Mouse (Mus musculus) liver, embryonic 16.5 days (tissue): ENCODE data around the gene Gm21970. TPM values are rescaled to one million over a fixed set of nuclear protein-coding genes. Genes with fewer than 3 reads are reported as not detected.

Source experiments
- ATAC-seq: fragments of 200-750 bp; cut with Nextera tagmentation; 2 replicates; pipeline ENCODE4 v1.8.0; 2017; ENCODE audit warnings: low read depth, mild to moderate bottlenecking, moderate number of reproducible peaks, moderate library complexity
- H3K27ac ChIP-seq: fragments of 300-500 bp; sonication (generic); 2 replicates; pipeline ENCODE4 v1.5.1; 2014; ENCODE audit warnings: mild to moderate bottlenecking, low read length
- H3K27me3 ChIP-seq: fragments of 300-500 bp; sonication (generic); 2 replicates; pipeline ENCODE4 v1.6.1; 2014; ENCODE audit warnings: low read depth, low read length, mixed read lengths; ENCODE audit not compliant: control insufficient read depth, insufficient read depth
- H3K36me3 ChIP-seq: fragments of 300-500 bp; sonication (generic); 2 replicates; pipeline ENCODE4 v1.6.1; 2014; ENCODE audit warnings: mild to moderate bottlenecking; ENCODE audit not compliant: control insufficient read depth, insufficient read depth
- H3K4me1 ChIP-seq: fragments of 300-500 bp; sonication (generic); 2 replicates; pipeline ENCODE4 v1.6.1; 2014; ENCODE audit warnings: low read depth, low read length, mixed read lengths; ENCODE audit not compliant: control insufficient read depth
- H3K4me2 ChIP-seq: fragments of 300-500 bp; sonication (generic); 2 replicates; pipeline ENCODE4 v1.6.1; 2014; ENCODE audit warnings: low read depth, low read length, mixed read lengths
- H3K4me3 ChIP-seq: fragments of 300-500 bp; sonication (generic); 2 replicates; pipeline ENCODE4 v1.5.1; 2014; ENCODE audit warnings: low read depth, mild to moderate bottlenecking, low read length
- H3K9ac ChIP-seq: fragments of 300-500 bp; sonication (generic); 2 replicates; pipeline ENCODE4 v1.6.1; 2014; ENCODE audit warnings: low read depth, low read length
- H3K9me3 ChIP-seq: fragments of 300-500 bp; sonication (generic); replicated peaks from 2 replicates; pipeline ENCODE4 v1.6.1; 2016; ENCODE audit warnings: low read length; ENCODE audit not compliant: control insufficient read depth
- WGBS: fragments of 180-500 bp; shearing (Covaris S2); extraction: QIAGEN DNeasy Blood & Tissue Kit; methylation state at CpG from one replicate; pipeline ENCODE4 v1.1.7; 2014; ENCODE audit not compliant: insufficient replicate concordance; 5-methylcytosine and 5-hydroxymethylcytosine counted together
- polyA plus RNA-seq: library from polyadenylated mRNA; unstranded; fragments of >200 nt; fragmentation: Nextera tagmentation; extraction: Ambion mirVana; gene quantifications from 2 replicates; pipeline ENCODE4 v1.2.1, GENCODE M21; 2015

Gm21970 gene
- polyA plus RNA-seq, 1 experiment from 2014 or later: not detected

GRCm38 (mm10) chr16:91354599-91354998 lies 36.9 kb upstream of the Gm21970 start:
- no peaks in the 10 kb centered on the region for H3K36me3 ChIP-seq
- no peaks in the 10 kb centered on the region for H3K9me3 ChIP-seq
- H3K4me2 ChIP-seq: no peak overlapping the region
- no peak for ATAC-seq
- H3K27me3 ChIP-seq: no peaks in the 10 kb centered on the region
- no peak overlapping the region for H3K4me3 ChIP-seq
- WGBS: 37% methylated on average over 4 of the region's 4 CpGs
- H3K27ac ChIP-seq: peak overlapping the region; percentile 98
- H3K9ac ChIP-seq: peak overlapping the region; percentile 46; the same call in 1 of the 2 replicates
- H3K4me1 ChIP-seq: peaks cover 44% of the 10 kb centered on the region

GRCm38 (mm10) chr16:91355160-91355559 lies 36.4 kb upstream of the Gm21970 start:
- Histone ChIP-seq H3K36me3 (no peaks in the 10 kb centered on the region), H3K27ac (peak overlapping the region; percentile 98), H3K27me3 (no peaks in the 10 kb centered on the region), H3K9me3 (no peaks in the 10 kb centered on the region), H3K4me3 (no peak overlapping the region), H3K4me1 (peaks cover 46% of the 10 kb centered on the region), H3K9ac (0 out of 2 replicates have a peak overlapping the region, but pooled peaks have one; percentile 46), H3K4me2 (no peak overlapping the region)
- no peak for ATAC-seq
- 27% methylated on average over 12 of the region's 12 CpGs for WGBS

GRCm38 (mm10) chr16:91356760-91357525 lies 34.6 kb upstream of the Gm21970 start:
- peaks cover 49% of the 10 kb centered on the region for H3K4me1 ChIP-seq
- peak overlapping the region; percentile 4; the same call in 1 of the 2 replicates for H3K27ac ChIP-seq
- no peaks in the 10 kb centered on the region for H3K36me3 ChIP-seq
- 82% methylated on average over 10 of the region's 10 CpGs for WGBS
- no peaks in the 10 kb centered on the region for H3K27me3 ChIP-seq
- no peaks in the 10 kb centered on the region for H3K9me3 ChIP-seq
- ATAC-seq: no peak
- no peak overlapping the region for H3K4me2 ChIP-seq
- no peak overlapping the region for H3K4me3 ChIP-seq
- peak overlapping the region; percentile 26; the same call in 1 of the 2 replicates for H3K9ac ChIP-seq

- peak overlapping the region; percentile 4; the same call in 1 of the 2 replicates for H3K27ac ChIP-seq
- peak overlapping the region; percentile 1; the same call in 1 of the 2 replicates for H3K9ac ChIP-seq
- H3K36me3 ChIP-seq: no peaks in the 10 kb centered on the region
- no peaks in the 10 kb centered on the region for H3K27me3 ChIP-seq
- WGBS: 65% methylated on average over 10 of the region's 10 CpGs
- H3K4me1 ChIP-seq: peaks cover 47% of the 10 kb centered on the region
- ATAC-seq: no peak
- no peak overlapping the region for H3K4me3 ChIP-seq
- H3K9me3 ChIP-seq: no peaks in the 10 kb centered on the region
- H3K4me2 ChIP-seq: no peak overlapping the region
These were observed 34.0 kb upstream of the Gm21970 start for GRCm38 (mm10) chr16:91357526-91357900.

GRCm38 (mm10) chr16:91358555-91358954 lies 33.0 kb upstream of the Gm21970 start:
- ATAC-seq: no peak
- Histone ChIP-seq H3K27me3 (no peaks in the 10 kb centered on the region), H3K27ac (peak overlapping the region; percentile 77; the same call in 1 of the 2 replicates), H3K9ac (peak overlapping the region; percentile 4; the same call in 1 of the 2 replicates), H3K9me3 (no peaks in the 10 kb centered on the region), H3K4me3 (no peak overlapping the region), H3K4me2 (no peak overlapping the region), H3K4me1 (peaks cover 47% of the 10 kb centered on the region), H3K36me3 (no peaks in the 10 kb centered on the region)
- WGBS: 40% methylated on average over 8 of the region's 8 CpGs

- H3K27me3 ChIP-seq: no peaks in the 10 kb centered on the region
- H3K4me2 ChIP-seq: no peak overlapping the region
- H3K9me3 ChIP-seq: no peaks in the 10 kb centered on the region
- H3K4me1 ChIP-seq: peaks cover 41% of the 10 kb centered on the region
- H3K9ac ChIP-seq: no peak overlapping the region
- ATAC-seq: no peak
- peak overlapping the region; percentile 77 for H3K27ac ChIP-seq
- no peak overlapping the region for H3K4me3 ChIP-seq
- 82% methylated on average over 13 of the region's 13 CpGs for WGBS
- H3K36me3 ChIP-seq: no peaks in the 10 kb centered on the region
These were observed 32.0 kb upstream of the Gm21970 start for GRCm38 (mm10) chr16:91359531-91359930.

GRCm38 (mm10) chr16:91360162-91360561 lies 31.4 kb upstream of the Gm21970 start:
- peak overlapping the region; percentile 77 for H3K27ac ChIP-seq
- peak; percentile 51 for ATAC-seq
- H3K4me3 ChIP-seq: no peak overlapping the region
- no peaks in the 10 kb centered on the region for H3K9me3 ChIP-seq
- H3K27me3 ChIP-seq: no peaks in the 10 kb centered on the region
- H3K4me2 ChIP-seq: no peak overlapping the region
- no peaks in the 10 kb centered on the region for H3K36me3 ChIP-seq
- 57% methylated on average over 3 of the region's 3 CpGs for WGBS
- H3K4me1 ChIP-seq: peaks cover 38% of the 10 kb centered on the region
- no peak overlapping the region for H3K9ac ChIP-seq

GRCm38 (mm10) chr16:91362006-91362405 lies 29.5 kb upstream of the Gm21970 start:
- Histone ChIP-seq H3K9ac (no peak overlapping the region), H3K4me1 (peaks cover 36% of the 10 kb centered on the region), H3K9me3 (no peaks in the 10 kb centered on the region), H3K4me2 (no peak overlapping the region), H3K27me3 (no peaks in the 10 kb centered on the region), H3K36me3 (no peaks in the 10 kb centered on the region), H3K27ac (peak overlapping the region; percentile 71), H3K4me3 (no peak overlapping the region)
- peak; percentile 36 for ATAC-seq
- 50% methylated on average over 2 of the region's 2 CpGs for WGBS

GRCm38 (mm10) chr16:91362616-91363272 lies 28.8 kb upstream of the Gm21970 start:
- Histone ChIP-seq H3K4me1 (peaks cover 36% of the 10 kb centered on the region), H3K9me3 (no peaks in the 10 kb centered on the region), H3K4me2 (no peak overlapping the region), H3K27ac (peak overlapping the region; percentile 71), H3K4me3 (no peak overlapping the region), H3K9ac (no peak overlapping the region), H3K27me3 (no peaks in the 10 kb centered on the region), H3K36me3 (no peaks in the 10 kb centered on the region)
- WGBS: 53% methylated on average over 12 of the region's 12 CpGs
- no peak for ATAC-seq
